Mouse (Mus musculus) megakaryocyte, embryonic 14.5 days (primary cell): ENCODE data around the gene Wdtc1.

Experiments
- FLI1 ChIP-seq: IDR thresholded peaks from 2 replicates; pipeline ENCODE4 v1.6.1; 2012; ENCODE audit warnings: low read length, inconsistent platforms, mixed read lengths
- GATA1 ChIP-seq: IDR thresholded peaks from 3 replicates; pipeline ENCODE4 v1.6.1; 2012; ENCODE audit warnings: mixed read lengths, low read length, inconsistent platforms, borderline replicate concordance

- TF ChIP-seq FLI1 (no peak), GATA1 (no peak)
These were observed 90.4 kb downstream of the Wdtc1 start, which contains the start of gene Sytl1 for GRCm38 (mm10) chr4:133262882-133263281.
